Comparison of ENCODE assay signal across 9 mouse cellular contexts in genomic region chr5:149143766-149144375, GRCm38 (mm10). TPM values are rescaled to one million over a fixed set of nuclear protein-coding genes. Genes with fewer than 3 reads are reported as not detected.
DNase-seq lines count a peak whose midpoint lies in the region; ATAC-seq and TF ChIP-seq lines count a peak whose summit lies in the region.
"Had no signal": no experiment of that assay in that cellular context is flagged by ENCODE, and none has a peak within 500 bp of the region (broad histone marks: within the 10 kb centered on the region; RNA-seq: fewer than 3 reads in every experiment).

No protein-coding gene starts in this region.

- no peaks in the 10 kb centered on the region for H3K9me3 ChIP-seq in heart, embryonic 12.5 days (replicated peaks)
- no peaks in the 10 kb centered on the region for H3K9me3 ChIP-seq in embryonic facial prominence, embryonic 10.5 days
- H3K9me3 ChIP-seq in lung, embryonic 14.5 days (ENCODE audit: low read depth, low read length): no peaks in the 10 kb centered on the region
- H3K9me3 ChIP-seq: neural tube, embryonic 12.5 days had no signal

- WGBS in heart, embryonic 12.5 days: 64% methylated on average over 25 of the region's 25 CpGs
- WGBS in embryonic facial prominence, embryonic 10.5 days: 72% methylated on average over 25 of the region's 25 CpGs
- WGBS in lung, embryonic 14.5 days: 62% methylated on average over 25 of the region's 25 CpGs

- no peak for DNase-seq in heart, adult 8-10 months (ENCODE audit: low spot score)
- peak; percentile 38 for DNase-seq in embryonic facial prominence, embryonic 10.5 days (ENCODE audit: low spot score)
- DNase-seq in layer of hippocampus, adult 18-20 months (ENCODE audit: low spot score in 2 of 2): peak; percentile 66 to 80
- peak; percentile 38 for DNase-seq in lung, embryonic 14.5 days
- DNase-seq in urinary bladder, postnatal 14 days (ENCODE audit: low spot score): peak; percentile 57
- no peak for DNase-seq in gastrocnemius, postnatal 10 days
- no peak for DNase-seq in gastrocnemius, adult 8-10 months (ENCODE audit: low spot score in 2 of 2)

- H3K36me3 ChIP-seq in heart, embryonic 12.5 days: no peaks in the 10 kb centered on the region
- H3K36me3 ChIP-seq in embryonic facial prominence, embryonic 10.5 days (replicated peaks): no peaks in the 10 kb centered on the region
- H3K36me3 ChIP-seq in lung, embryonic 14.5 days (ENCODE audit: insufficient read depth): no peaks in the 10 kb centered on the region
- H3K36me3 ChIP-seq: neural tube, embryonic 12.5 days had no signal

- no peak overlapping the region for H3K4me3 ChIP-seq in heart, embryonic 12.5 days
- no peak overlapping the region for H3K4me3 ChIP-seq in embryonic facial prominence, embryonic 10.5 days
- no peak overlapping the region for H3K4me3 ChIP-seq in lung, embryonic 14.5 days (ENCODE audit: low read depth, low read length)
- H3K4me3 ChIP-seq: neural tube, embryonic 12.5 days had no signal

- ATAC-seq in heart, embryonic 12.5 days (ENCODE audit: insufficient number of reproducible peaks, low FRiP score): peak; percentile 48; the same call in 1 of the 2 replicates
- ATAC-seq in lung, embryonic 14.5 days (ENCODE audit: insufficient read depth): peak; percentile 31; the same call in 1 of the 2 replicates

- H3K27ac ChIP-seq in heart, embryonic 12.5 days (ENCODE audit: poor library complexity, severe bottlenecking): no peak overlapping the region
- H3K27ac ChIP-seq in embryonic facial prominence, embryonic 10.5 days (replicated peaks): no peak overlapping the region; the same call in 1 of the 2 replicates
- no peak overlapping the region for H3K27ac ChIP-seq in lung, embryonic 14.5 days (ENCODE audit: low read depth)
- H3K27ac ChIP-seq: neural tube, embryonic 12.5 days had no signal

- no peak for TF ChIP-seq CTCF in lung, embryonic 14.5 days (IDR thresholded peaks at IDR 0.05; ENCODE audit: low read depth)

- H3K4me1 ChIP-seq in heart, embryonic 12.5 days (replicated peaks): no peaks in the 10 kb centered on the region
- H3K4me1 ChIP-seq in embryonic facial prominence, embryonic 10.5 days: 0 out of 2 replicates have a peak, but pooled peaks cover 5% of the 10 kb centered on the region
- H3K4me1 ChIP-seq in lung, embryonic 14.5 days (ENCODE audit: insufficient read depth): no peaks in the 10 kb centered on the region
- H3K4me1 ChIP-seq: neural tube, embryonic 12.5 days had no signal

- H3K9ac ChIP-seq in heart, embryonic 12.5 days: no peak overlapping the region
- no peak overlapping the region for H3K9ac ChIP-seq in lung, embryonic 14.5 days
- H3K9ac ChIP-seq: neural tube, embryonic 12.5 days had no signal

- no peaks in the 10 kb centered on the region for H3K27me3 ChIP-seq in heart, embryonic 12.5 days (replicated peaks)
- no peaks in the 10 kb centered on the region for H3K27me3 ChIP-seq in embryonic facial prominence, embryonic 10.5 days (replicated peaks; ENCODE audit: low read depth, poor library complexity, severe bottlenecking)
- H3K27me3 ChIP-seq in lung, embryonic 14.5 days (ENCODE audit: insufficient read depth, low read length): no peaks in the 10 kb centered on the region
- H3K27me3 ChIP-seq: neural tube, embryonic 12.5 days had no signal

- peak overlapping the region; percentile 7; the same call in 1 of the 2 replicates for H3K4me2 ChIP-seq in heart, embryonic 12.5 days
- no peak overlapping the region for H3K4me2 ChIP-seq in lung, embryonic 14.5 days
- H3K4me2 ChIP-seq: neural tube, embryonic 12.5 days had no signal

RNA-seq across cellular contexts. Expression of gene Uspl1, which starts 40.3 kb away (rescaled TPM):
- 36.3 and 38.1 TPM in 2 replicates for polyA plus RNA-seq in heart, embryonic 12.5 days (2016; fragmentation: Nextera tagmentation; extraction: Ambion mirVana)
- total RNA-seq in heart, adult 8-10 months (2022): 10 to 100 TPM; 18.6 to 24.4 (median 21.0) TPM
- 76.3 and 78.3 TPM in 2 replicates for polyA plus RNA-seq in embryonic facial prominence, embryonic 10.5 days (2016; fragmentation: Nextera tagmentation; extraction: Ambion mirVana)
- total RNA-seq in layer of hippocampus, adult 18-20 months (2021): 10 to 100 TPM; 37.9 to 38.3 TPM
- polyA plus RNA-seq in lung, embryonic 14.5 days (2014; fragmentation: Nextera tagmentation; extraction: Ambion mirVana): 48.7 and 49.7 TPM in 2 replicates
- total RNA-seq in gastrocnemius, postnatal 10 days (2021): 10 to 100 TPM; 22.7 to 25.9 TPM
- 10 to 100 TPM; 29.8 to 41.7 (median 32.2) TPM for total RNA-seq in gastrocnemius, adult 8-10 months (2022)

RNA-seq across cellular contexts. Expression of gene Hmgb1, which starts 40.4 kb away (rescaled TPM):
- 801 and 858 TPM in 2 replicates for polyA plus RNA-seq in heart, embryonic 12.5 days (2016; fragmentation: Nextera tagmentation; extraction: Ambion mirVana)
- 10 to 100 TPM; 77.8 to 97.3 (median 89.0) TPM for total RNA-seq in heart, adult 8-10 months (2022)
- polyA plus RNA-seq in embryonic facial prominence, embryonic 10.5 days (2016; fragmentation: Nextera tagmentation; extraction: Ambion mirVana): 1,556 and 1,753 TPM in 2 replicates
- total RNA-seq in layer of hippocampus, adult 18-20 months (2021): 100 to 1,000 TPM; 127 to 133 TPM
- polyA plus RNA-seq in lung, embryonic 14.5 days (2014; fragmentation: Nextera tagmentation; extraction: Ambion mirVana): 2,008 and 2,115 TPM in 2 replicates
- 100 to 1,000 TPM; 176 to 183 TPM for total RNA-seq in gastrocnemius, postnatal 10 days (2021)
- total RNA-seq in gastrocnemius, adult 8-10 months (2022): 100 to 1,000 TPM in 3 of 4 experiments, 10 to 100 TPM in 1; 90.7 to 109 (median 107) TPM

Comparison
In these comparisons a context has a peak if more than half of its experiments do, and no peak if none do; other contexts are left out.
1. DNase-seq: peak in embryonic facial prominence, embryonic 10.5 days (single experiment), layer of hippocampus, adult 18-20 months (2 of 2), lung, embryonic 14.5 days (single experiment) and urinary bladder, postnatal 14 days (single experiment); none in heart, adult 8-10 months (single experiment), gastrocnemius, postnatal 10 days (single experiment) and gastrocnemius, adult 8-10 months (0 of 2).